Mouse (Mus musculus): Measurements from ENCODE around the gene Inka1. TPM values are rescaled to one million over a fixed set of nuclear protein-coding genes. Genes with fewer than 3 reads are reported as not detected.

Inka1 gene
- polyA plus RNA-seq, 1 experiment from 2014 or later = 0.24 TPM

DNA sequence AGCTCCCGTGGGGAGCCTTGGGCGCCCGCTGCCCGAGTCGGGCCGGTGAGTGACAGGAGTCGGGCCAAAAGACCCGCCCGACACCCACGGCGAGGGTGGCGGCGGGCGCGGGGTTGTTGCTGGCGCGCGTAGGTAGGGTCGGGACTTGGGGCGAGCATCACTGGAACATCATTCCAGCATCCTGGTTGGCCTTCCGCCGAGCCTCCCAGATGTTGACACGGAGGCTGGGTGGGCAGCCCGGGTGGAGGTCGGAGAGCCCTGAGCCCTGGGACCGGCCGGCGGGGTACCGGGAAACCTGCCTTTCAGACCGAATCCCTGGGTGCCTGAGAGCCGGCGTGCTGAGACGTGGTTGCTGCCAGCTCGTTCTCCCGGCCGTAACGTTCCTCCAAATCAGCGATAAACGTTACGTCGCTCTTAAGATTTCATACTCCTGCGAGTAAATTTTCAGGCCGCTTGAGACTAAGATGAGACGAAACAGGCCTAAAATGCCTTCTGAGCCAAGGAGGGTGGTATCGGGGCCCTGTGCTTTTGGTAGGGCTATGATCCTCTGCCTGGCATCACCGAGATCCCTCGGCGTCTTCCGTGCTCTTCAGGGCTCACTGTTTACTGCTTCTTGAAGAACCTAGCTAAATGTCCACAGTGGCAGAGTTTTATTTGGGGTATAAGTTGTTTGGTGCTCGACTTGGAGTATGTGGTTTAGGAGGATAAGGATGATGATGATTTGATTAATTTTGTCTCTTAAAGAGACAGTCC is 17.3 kb upstream of the Inka1 start:
- no peaks in the 10 kb centered on the region for H3K27me3 ChIP-seq
- in situ Hi-C loops (cut with MboI; ENCODE audit: low pct_unique_long_range_greater_than_20kb) = no loop called here
- no peak for TF ChIP-seq CTCF (IDR thresholded peaks at IDR 0.05)

DNA sequence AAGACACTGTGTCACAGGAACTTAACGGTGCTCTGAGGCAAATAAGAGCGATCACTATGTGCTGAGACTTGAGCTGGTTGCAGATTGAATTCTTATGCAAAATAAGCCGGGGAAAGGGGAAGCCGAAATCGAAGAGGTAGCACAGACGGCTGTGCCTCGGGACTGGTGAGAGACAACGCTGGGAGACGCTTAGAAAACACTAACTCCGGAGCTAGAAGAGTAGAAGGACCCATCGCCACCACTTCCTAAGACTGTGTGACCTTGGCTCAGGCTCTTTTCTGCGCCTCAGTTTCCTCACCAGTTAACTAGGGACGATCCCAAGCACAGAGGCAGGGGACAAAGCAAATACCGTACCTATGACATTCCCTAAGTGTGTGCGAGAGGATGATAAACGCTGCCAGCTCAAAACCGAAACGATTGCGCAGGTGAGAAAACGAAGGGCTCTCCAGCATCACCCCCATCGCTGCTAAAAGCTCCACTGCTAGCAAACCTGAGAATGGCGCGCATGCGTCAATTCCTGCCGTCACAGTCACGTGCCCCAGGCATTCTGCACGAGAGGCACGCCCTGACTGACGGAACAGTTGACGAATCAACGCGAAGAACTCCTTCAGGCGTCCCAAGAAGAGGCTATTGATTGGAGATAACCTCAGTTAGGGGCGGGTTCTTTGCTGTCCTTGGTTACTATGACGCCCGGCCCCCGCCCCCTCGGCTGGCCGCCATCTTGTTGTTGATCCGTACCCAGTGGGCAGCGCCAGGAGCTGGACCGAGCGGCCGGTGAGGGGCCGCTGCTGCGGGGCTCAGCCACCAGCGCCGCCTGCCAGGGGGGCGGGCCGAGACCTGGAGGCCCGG is 16.5 kb upstream of the Inka1 start, which contains the start of gene Ip6k1:
Gene Ip6k1 (plus strand): TSS at position 580 of the 849 bp plus-strand sequence.
- ATAC-seq (peak; percentile 91), DNase-seq (ENCODE audit: low read depth, low spot score) (peak; percentile 99)
- in situ Hi-C loops (cut with MboI; ENCODE audit: low pct_unique_long_range_greater_than_20kb) = no loop called here
- peaks cover 4% of the 10 kb centered on the region for H3K27me3 ChIP-seq
- ChIA-PET POLR2A (interaction anchor here (0.6 to 1.4 kb wide), 5 partner anchors 10 to 97 kb away, joined by 3 to 4 read pairs (median 4); partner anchors contain the start of genes Cdhr4 and Uba7), CTCF (interaction anchor here (0.7 to 1.2 kb wide), 5 partner anchors 15 to 98 kb away, joined by 3 to 4 read pairs (median 3); no protein-coding TSS in a partner anchor)
- no peak for TF ChIP-seq CTCF (IDR thresholded peaks at IDR 0.05)

More for the DNA sequence above, 17.3 kb upstream of the Inka1 start:
- DNase-seq (ENCODE audit: low read depth, low spot score) = no peak
- ChIA-PET POLR2A (interaction anchor here (0.6 to 1.4 kb wide), 5 partner anchors 11 to 98 kb away, joined by 3 to 4 read pairs (median 4); partner anchors contain the start of genes Cdhr4 and Uba7), CTCF (interaction anchor here (1.1 kb wide), 1 partner anchor 25 kb away, joined by 3 read pairs; no protein-coding TSS in a partner anchor)
- peak; percentile 24 for ATAC-seq

DNA sequence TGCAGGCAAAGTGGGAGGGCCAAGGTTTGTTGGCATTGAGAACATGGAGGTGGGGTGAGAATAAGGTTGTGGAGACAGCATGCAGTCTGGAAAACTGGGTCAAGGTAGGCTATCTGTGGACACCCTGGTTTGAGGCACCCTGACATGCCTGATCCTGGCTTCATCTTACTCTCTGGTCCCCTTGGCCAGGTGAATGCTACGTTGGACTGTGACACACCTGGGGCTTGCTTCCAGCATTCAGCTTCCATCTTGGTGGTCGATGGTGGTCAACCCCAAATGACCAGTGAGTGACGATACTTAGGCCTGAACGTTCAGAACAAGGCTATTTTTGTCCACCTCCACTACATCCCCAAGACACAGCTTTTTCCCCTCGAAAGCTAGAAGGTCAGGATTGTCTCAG is 10.4 kb upstream of the Inka1 start, which contains the start of gene Gm20662:
Gene Gm20662 (plus strand): TSS at position 301 of the 400 bp plus-strand sequence.
- H3K27me3 ChIP-seq = peaks cover 6% of the 10 kb centered on the region
- no peak for TF ChIP-seq CTCF (IDR thresholded peaks at IDR 0.05)
- in situ Hi-C loops (cut with MboI; ENCODE audit: low pct_unique_long_range_greater_than_20kb) = no loop called here
- DNase-seq (ENCODE audit: low read depth, low spot score) = no peak
- ATAC-seq = no peak
- ChIA-PET POLR2A (no interaction called here), CTCF (no interaction called here)

DNA sequence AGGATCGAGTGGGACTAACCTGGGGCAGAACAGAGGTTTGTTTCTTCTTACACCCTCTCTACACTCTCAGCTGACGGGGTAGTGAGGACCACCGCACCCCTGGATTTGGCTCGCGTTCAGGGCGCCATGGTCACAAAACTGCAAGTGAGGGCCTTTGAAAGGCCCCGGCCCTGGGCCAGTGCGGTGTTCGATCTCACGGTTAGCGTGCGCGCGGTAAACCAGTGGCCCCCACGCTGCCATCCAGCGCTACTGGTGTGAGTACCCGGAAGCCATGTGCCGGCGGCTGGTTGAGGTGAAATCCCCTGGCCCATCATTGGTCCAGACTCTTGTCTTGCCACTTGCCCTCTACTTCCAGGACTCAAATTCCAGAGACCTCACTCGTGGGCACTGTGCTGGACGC is 9.8 kb upstream of the Inka1 start:
- POLR2A ChIA-PET = no interaction called here
- no peak for TF ChIP-seq CTCF (IDR thresholded peaks at IDR 0.05)
- CTCF ChIA-PET = no interaction called here
- DNase-seq (ENCODE audit: low read depth, low spot score) (no peak), ATAC-seq (no peak)
- in situ Hi-C loops (cut with MboI; ENCODE audit: low pct_unique_long_range_greater_than_20kb) = no loop called here
- peaks cover 6% of the 10 kb centered on the region for H3K27me3 ChIP-seq

DNA sequence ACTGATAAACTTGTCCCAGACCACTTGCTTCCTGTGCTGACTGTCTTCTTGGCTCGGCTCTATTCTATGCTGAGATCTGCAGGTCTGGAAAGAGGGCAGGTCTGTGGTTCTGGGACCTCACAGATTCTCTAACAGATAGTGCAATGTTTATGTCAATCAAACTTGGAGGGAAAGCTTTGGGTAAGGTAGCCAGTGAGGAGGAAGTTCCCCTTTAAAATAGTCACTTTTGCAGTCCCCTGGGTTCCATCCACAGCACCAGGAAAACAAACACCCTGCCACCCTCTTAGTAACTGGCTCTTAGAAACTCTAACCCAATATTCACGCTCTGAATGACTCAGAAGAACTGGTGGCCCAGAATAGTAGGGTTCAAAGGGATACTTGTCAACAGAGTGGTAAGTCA is 8.8 kb upstream of the Inka1 start:
- no peak for DNase-seq (ENCODE audit: low read depth, low spot score)
- TF ChIP-seq CTCF (IDR thresholded peaks at IDR 0.05) = no peak
- H3K27me3 ChIP-seq = peaks cover 6% of the 10 kb centered on the region
- in situ Hi-C loops (cut with MboI; ENCODE audit: low pct_unique_long_range_greater_than_20kb) = no loop called here
- ChIA-PET CTCF (no interaction called here), POLR2A (no interaction called here)
- no peak for ATAC-seq

DNA sequence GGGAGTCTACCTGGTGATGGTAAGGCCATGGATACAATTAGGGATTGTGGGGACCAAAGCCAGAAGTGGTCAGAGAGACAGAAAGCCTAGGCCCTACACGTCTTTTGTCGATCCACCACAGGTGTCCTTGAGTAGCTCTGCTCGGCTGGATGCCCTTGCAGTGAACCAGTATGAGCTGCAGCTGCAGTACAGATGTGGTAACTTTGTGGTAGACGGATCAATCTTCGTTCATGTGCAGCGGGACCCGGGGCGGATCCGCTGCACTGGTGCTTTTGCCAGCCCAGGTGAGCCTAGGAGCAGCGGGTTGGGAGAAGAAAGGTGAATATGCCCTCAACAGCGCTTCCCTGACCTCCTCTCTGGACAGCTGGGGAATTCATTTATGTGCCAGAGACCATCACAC is 7.3 kb upstream of the Inka1 start:
- in situ Hi-C loops (cut with MboI; ENCODE audit: low pct_unique_long_range_greater_than_20kb) = no loop called here

DNA sequence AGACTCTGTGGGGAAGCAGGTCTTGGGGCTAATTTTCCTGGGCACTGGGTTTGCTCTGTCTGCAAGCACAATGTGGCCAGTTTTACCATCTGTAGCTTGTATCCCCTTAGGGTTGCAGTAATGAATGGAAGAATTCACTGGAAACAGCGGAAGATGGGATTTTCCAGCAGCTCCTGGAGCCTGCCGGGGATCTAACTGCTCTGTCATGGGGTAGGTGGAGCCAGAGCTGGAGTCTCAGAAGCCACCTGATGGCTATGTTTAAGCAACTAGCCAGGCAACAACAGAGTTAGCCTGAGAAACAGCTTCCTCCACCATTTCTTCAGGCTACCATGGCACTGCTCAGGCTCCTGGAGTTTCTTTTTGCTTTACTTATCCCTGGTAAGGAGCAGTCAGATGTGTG is 6.5 kb upstream of the Inka1 start, which contains the start of gene Cdhr4:
Gene Cdhr4 (plus strand): TSS at position 301 of the 400 bp plus-strand sequence.
- CTCF ChIA-PET = interaction anchor here (1.1 kb wide), 1 partner anchor 61 kb away, joined by 3 read pairs; the partner anchor contains the start of gene Amigo3
- POLR2A ChIA-PET = interaction anchor here (1.3 kb wide), 1 partner anchor 11 kb away, joined by 4 read pairs; the partner anchor contains the start of gene Ip6k1
- peaks cover 2% of the 10 kb centered on the region for H3K27me3 ChIP-seq
- no peak for TF ChIP-seq CTCF (IDR thresholded peaks at IDR 0.05)
- DNase-seq (ENCODE audit: low read depth, low spot score) = no peak
- in situ Hi-C loops (cut with MboI; ENCODE audit: low pct_unique_long_range_greater_than_20kb) = no loop called here
- ATAC-seq = no peak

More for the DNA sequence above, 7.3 kb upstream of the Inka1 start:
- no peak for DNase-seq (ENCODE audit: low read depth, low spot score)
- H3K27me3 ChIP-seq = peaks cover 6% of the 10 kb centered on the region
- TF ChIP-seq CTCF (IDR thresholded peaks at IDR 0.05) = no peak
- ATAC-seq = no peak
- ChIA-PET CTCF (interaction anchor here (1.1 kb wide), 1 partner anchor 60 kb away, joined by 3 read pairs; the partner anchor contains the start of gene Amigo3), POLR2A (no interaction called here)

DNA sequence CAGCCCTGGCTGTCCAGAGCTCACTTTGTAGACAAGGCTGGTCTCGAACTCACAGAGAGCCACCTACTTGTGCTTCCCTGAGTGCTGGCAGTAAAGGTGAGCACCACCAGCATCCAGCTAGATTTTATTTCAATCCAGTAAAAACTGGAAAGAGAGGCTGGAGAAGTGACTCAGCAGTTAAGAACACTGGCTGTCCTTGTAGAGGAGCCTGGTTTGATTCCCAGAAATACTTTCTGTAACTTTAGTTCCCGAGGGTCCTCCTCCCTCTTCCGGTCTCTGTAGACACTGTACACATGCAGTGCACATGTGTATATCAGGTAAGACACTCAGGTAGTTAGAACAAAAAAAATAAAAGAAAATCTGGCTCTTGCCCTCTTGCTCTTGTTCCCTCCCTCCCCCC is 2.3 kb upstream of the Inka1 start:
- no peak for TF ChIP-seq CTCF (IDR thresholded peaks at IDR 0.05)
- in situ Hi-C loops (cut with MboI; ENCODE audit: low pct_unique_long_range_greater_than_20kb) = no loop called here
- no peak for ATAC-seq
- CTCF ChIA-PET = interaction anchor here (1.0 to 1.9 kb wide), 5 partner anchors 12 to 84 kb away, joined by 3 to 9 read pairs (median 4); no protein-coding TSS in a partner anchor
- H3K27me3 ChIP-seq = no peaks in the 10 kb centered on the region
- no peak for DNase-seq (ENCODE audit: low read depth, low spot score)
- POLR2A ChIA-PET = interaction anchor here (0.7 kb wide), 2 partner anchors 16 to 91 kb away, joined by 3 read pairs; no protein-coding TSS in a partner anchor

DNA sequence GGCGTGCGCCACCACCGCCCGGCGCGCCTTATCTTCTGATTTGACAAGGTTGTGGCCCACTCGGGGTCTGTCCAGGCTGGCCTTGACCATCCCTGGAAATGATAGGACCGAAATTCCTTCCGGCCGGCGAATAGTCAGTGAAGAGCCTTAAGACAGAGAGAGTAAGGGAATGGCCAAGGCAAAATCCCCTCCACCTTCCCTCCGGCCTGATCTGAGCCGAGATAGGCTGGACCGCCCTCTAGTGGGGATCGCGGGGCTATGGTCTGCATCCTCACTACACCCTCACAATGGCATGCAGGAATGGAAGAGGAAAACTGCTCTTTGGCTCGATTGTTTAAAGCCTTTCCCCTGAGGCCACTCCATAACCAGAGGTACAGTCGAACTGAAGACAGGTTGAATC is 697 bp upstream of the Inka1 start:
- peak; percentile 69 for ATAC-seq
- no peak for TF ChIP-seq CTCF (IDR thresholded peaks at IDR 0.05)
- in situ Hi-C loops (cut with MboI; ENCODE audit: low pct_unique_long_range_greater_than_20kb) = no loop called here
- POLR2A ChIA-PET = interaction anchor here (1.0 to 1.2 kb wide), 2 partner anchors 10 to 12 kb away, joined by 3 read pairs; no protein-coding TSS in a partner anchor
- DNase-seq (ENCODE audit: low read depth, low spot score) = no peak
- no peaks in the 10 kb centered on the region for H3K27me3 ChIP-seq
- CTCF ChIA-PET = interaction anchor here (1.2 to 1.5 kb wide), 2 partner anchors 10 to 11 kb away, joined by 3 to 5 read pairs; partner anchors contain the start of gene Uba7

DNA sequence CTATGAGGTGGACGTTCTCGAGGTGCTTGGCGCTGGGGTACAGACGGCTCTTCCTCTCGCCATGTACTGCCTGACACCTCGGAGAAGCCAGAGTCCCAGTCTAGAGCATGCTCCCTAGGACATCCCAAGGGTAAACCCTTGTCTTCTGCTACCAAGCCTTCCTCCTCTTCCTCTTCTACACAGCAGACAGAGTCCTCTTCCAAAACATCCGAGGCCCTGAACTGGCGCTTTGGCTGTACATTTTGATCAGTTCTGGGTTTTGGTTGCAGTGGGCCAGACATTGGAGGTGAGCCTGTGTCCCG is 974 bp downstream of the Inka1 start:
- ATAC-seq (no peak), DNase-seq (ENCODE audit: low read depth, low spot score) (no peak)
- in situ Hi-C loops (cut with MboI; ENCODE audit: low pct_unique_long_range_greater_than_20kb) = no loop called here
- no peaks in the 10 kb centered on the region for H3K27me3 ChIP-seq
- POLR2A ChIA-PET = no interaction called here
- CTCF ChIA-PET = no interaction called here
- no peak for TF ChIP-seq CTCF (IDR thresholded peaks at IDR 0.05)
